In genomic region chr5:84318814-84319340, GRCm38 (mm10) we compare ENCODE assay signal across 21 mouse cellular contexts.
DNase-seq lines count a peak whose midpoint lies in the region; ATAC-seq and TF ChIP-seq lines count a peak whose summit lies in the region.
"Had no signal": no experiment of that assay in that cellular context is flagged by ENCODE, and none has a peak within 500 bp of the region (broad histone marks: within the 10 kb centered on the region; RNA-seq: fewer than 3 reads in every experiment).

No protein-coding gene starts in this region.

- 33% methylated on average over 8 of the region's 8 CpGs for WGBS in stomach, embryonic 14.5 days
- 38% methylated on average over 7 of the region's 8 CpGs for WGBS in stomach, postnatal 0 days
- WGBS in hindbrain, embryonic 14.5 days = 47% methylated on average over 8 of the region's 8 CpGs
- WGBS in midbrain, embryonic 16.5 days = 38% methylated on average over 8 of the region's 8 CpGs
- 37% methylated on average over 8 of the region's 8 CpGs for WGBS in heart, embryonic 10.5 days

- H3K27ac ChIP-seq in left cerebral cortex, adult 2 months = peak overlapping the region; percentile 42; the same call in 1 of the 2 replicates
- no peak overlapping the region for H3K27ac ChIP-seq in stomach, embryonic 14.5 days (ENCODE audit: low read length)
- H3K27ac ChIP-seq in stomach, postnatal 0 days (replicated peaks) = no peak overlapping the region
- H3K27ac ChIP-seq in hindbrain, embryonic 14.5 days = no peak overlapping the region
- no peak overlapping the region for H3K27ac ChIP-seq in midbrain, embryonic 16.5 days (ENCODE audit: low read length)
- H3K27ac ChIP-seq in heart, embryonic 10.5 days = no peak overlapping the region
- H3K27ac ChIP-seq: heart, embryonic 15.5 days; liver, embryonic 14.5 days had no signal

- no peak overlapping the region for H3K4me3 ChIP-seq in left cerebral cortex, adult 2 months
- H3K4me3 ChIP-seq in stomach, embryonic 14.5 days (ENCODE audit: low read depth, low read length) = no peak overlapping the region
- H3K4me3 ChIP-seq in stomach, postnatal 0 days (ENCODE audit: low read depth, low read length) = no peak overlapping the region
- H3K4me3 ChIP-seq in hindbrain, embryonic 14.5 days (replicated peaks; ENCODE audit: low read length) = no peak overlapping the region
- H3K4me3 ChIP-seq in midbrain, embryonic 16.5 days (ENCODE audit: low read depth, low read length) = no peak overlapping the region
- H3K4me3 ChIP-seq in heart, embryonic 10.5 days = no peak overlapping the region
- H3K4me3 ChIP-seq: heart, embryonic 15.5 days; megakaryocyte, embryonic 14.5 days; myocyte had no signal

- H3K9me3 ChIP-seq in stomach, embryonic 14.5 days (ENCODE audit: control insufficient read depth, low read depth, low read length) = no peaks in the 10 kb centered on the region
- H3K9me3 ChIP-seq in stomach, postnatal 0 days (ENCODE audit: control insufficient read depth, low read length) = no peaks in the 10 kb centered on the region
- H3K9me3 ChIP-seq in hindbrain, embryonic 14.5 days (ENCODE audit: control insufficient read depth, low read length) = no peaks in the 10 kb centered on the region
- no peaks in the 10 kb centered on the region for H3K9me3 ChIP-seq in midbrain, embryonic 16.5 days (replicated peaks; ENCODE audit: control insufficient read depth, low read length, poor library complexity, severe bottlenecking)
- H3K9me3 ChIP-seq in heart, embryonic 10.5 days = no peaks in the 10 kb centered on the region
- H3K9me3 ChIP-seq: heart, embryonic 15.5 days; megakaryocyte, embryonic 14.5 days had no signal

- no peaks in the 10 kb centered on the region for H3K4me1 ChIP-seq in stomach, embryonic 14.5 days (ENCODE audit: control insufficient read depth, insufficient read depth, low read length)
- H3K4me1 ChIP-seq in stomach, postnatal 0 days (replicated peaks; ENCODE audit: control insufficient read depth, insufficient read depth) = no peaks in the 10 kb centered on the region
- no peaks in the 10 kb centered on the region; the same call in none of the 2 replicates for H3K4me1 ChIP-seq in hindbrain, embryonic 14.5 days (replicated peaks; ENCODE audit: control insufficient read depth, insufficient read depth, low read length)
- H3K4me1 ChIP-seq in midbrain, embryonic 16.5 days (ENCODE audit: control insufficient read depth, insufficient read depth, low read length) = no peaks in the 10 kb centered on the region; the same call in 1 of the 2 replicates
- H3K4me1 ChIP-seq in heart, embryonic 10.5 days = no peaks in the 10 kb centered on the region
- H3K4me1 ChIP-seq: heart, embryonic 15.5 days; megakaryocyte, embryonic 14.5 days had no signal

- no peak for DNase-seq in left cerebral cortex, adult 2 months (ENCODE audit: extremely low spot score in 1 of 2, low spot score in 2 of 2)
- DNase-seq in left cerebral cortex, postnatal 14 days (ENCODE audit: low spot score in 2 of 2) = no peak
- no peak for DNase-seq in stomach, postnatal 0 days (ENCODE audit: low spot score)
- no peak for DNase-seq in hindbrain, embryonic 14.5 days (ENCODE audit: low spot score)
- DNase-seq in heart, embryonic 10.5 days (ENCODE audit: low spot score) = no peak
- no peak for DNase-seq in heart, adult 8-10 months (ENCODE audit: low spot score)
- DNase-seq: adrenal gland, postnatal 36 days; cerebellum, adult 2 months; cerebellum, postnatal 36 days; heart, adult 18-20 months; heart, postnatal 4 days; lung, postnatal 10 days; thymus, postnatal 25 days had no signal

- no peak overlapping the region for H3K4me2 ChIP-seq in stomach, embryonic 14.5 days (replicated peaks; ENCODE audit: low read depth, low read length)
- H3K4me2 ChIP-seq in stomach, postnatal 0 days (replicated peaks; ENCODE audit: low read depth) = no peak overlapping the region
- H3K4me2 ChIP-seq in hindbrain, embryonic 14.5 days (replicated peaks) = no peak overlapping the region
- H3K4me2 ChIP-seq in midbrain, embryonic 16.5 days (ENCODE audit: low read length) = no peak overlapping the region
- H3K4me2 ChIP-seq: heart, embryonic 15.5 days had no signal

- no peaks in the 10 kb centered on the region for H3K36me3 ChIP-seq in stomach, embryonic 14.5 days (ENCODE audit: control insufficient read depth, insufficient read depth, low read length)
- H3K36me3 ChIP-seq in stomach, postnatal 0 days (ENCODE audit: control insufficient read depth, insufficient read depth, low read length) = no peaks in the 10 kb centered on the region
- H3K36me3 ChIP-seq in hindbrain, embryonic 14.5 days (replicated peaks; ENCODE audit: control insufficient read depth, insufficient read depth) = no peaks in the 10 kb centered on the region
- H3K36me3 ChIP-seq in midbrain, embryonic 16.5 days (ENCODE audit: control insufficient read depth, insufficient read depth, low read length) = no peaks in the 10 kb centered on the region
- no peaks in the 10 kb centered on the region for H3K36me3 ChIP-seq in heart, embryonic 10.5 days
- H3K36me3 ChIP-seq: heart, embryonic 15.5 days had no signal

- peak; percentile 46; the same call in 1 of the 2 replicates for ATAC-seq in stomach, embryonic 14.5 days (ENCODE audit: insufficient number of reproducible peaks, insufficient read depth, low FRiP score, low read depth)
- ATAC-seq in stomach, postnatal 0 days (ENCODE audit: low FRiP score, low TSS enrichment) = no peak
- 0 out of 2 replicates have a peak, but pooled peaks have one; percentile 17 for ATAC-seq in hindbrain, embryonic 14.5 days (ENCODE audit: low FRiP score)
- ATAC-seq in midbrain, embryonic 16.5 days = peak; percentile 62
- ATAC-seq: intestine, embryonic 16.5 days had no signal

- intact Hi-C loops in left cerebral cortex, adult 2 months (cut with DNase I) = loop anchor here (2.0 kb wide), 1 partner anchor 492 kb away; no protein-coding TSS in a partner anchor
- intact Hi-C loops in left cerebral cortex, postnatal 14 days (cut with DNase I) = no loop called here

- TF ChIP-seq CTCF in left cerebral cortex, adult 2 months (IDR thresholded peaks at IDR 0.05) = no peak
- no peak for TF ChIP-seq CTCF in stomach, postnatal 0 days (IDR thresholded peaks at IDR 0.05; ENCODE audit: low read depth)

- no peak overlapping the region for H3K9ac ChIP-seq in stomach, embryonic 14.5 days (replicated peaks; ENCODE audit: low read depth, low read length)
- no peak overlapping the region for H3K9ac ChIP-seq in stomach, postnatal 0 days (ENCODE audit: low read length)
- H3K9ac ChIP-seq in hindbrain, embryonic 14.5 days = no peak overlapping the region
- H3K9ac ChIP-seq in midbrain, embryonic 16.5 days (ENCODE audit: low read depth, low read length) = no peak overlapping the region
- H3K9ac ChIP-seq: heart, embryonic 15.5 days; liver, embryonic 14.5 days had no signal

- H3K27me3 ChIP-seq in stomach, embryonic 14.5 days (ENCODE audit: control insufficient read depth, insufficient read depth, low read length) = no peaks in the 10 kb centered on the region
- no peaks in the 10 kb centered on the region for H3K27me3 ChIP-seq in stomach, postnatal 0 days (ENCODE audit: control insufficient read depth, insufficient read depth, low read length)
- no peaks in the 10 kb centered on the region for H3K27me3 ChIP-seq in hindbrain, embryonic 14.5 days (ENCODE audit: control insufficient read depth, insufficient read depth, low read length)
- H3K27me3 ChIP-seq in midbrain, embryonic 16.5 days (ENCODE audit: control insufficient read depth, insufficient read depth, low read depth, low read length) = no peaks in the 10 kb centered on the region
- no peaks in the 10 kb centered on the region for H3K27me3 ChIP-seq in heart, embryonic 10.5 days (ENCODE audit: insufficient read depth, poor library complexity, severe bottlenecking)
- H3K27me3 ChIP-seq: CH12.LX; heart, embryonic 15.5 days; megakaryocyte, embryonic 14.5 days had no signal

- no peak for TF ChIP-seq EP300 in stomach, postnatal 0 days (optimal IDR thresholded peaks at IDR 0.05)
